Mouse (Mus musculus): ENCODE measurements around the gene Slc45a2.
"Not testable (repeated sequence)": the region's sequence is repeated elsewhere in the genome, so short reads cannot be mapped to it uniquely, and the experiment has no call there.

Slc45a2 gene

DNA sequence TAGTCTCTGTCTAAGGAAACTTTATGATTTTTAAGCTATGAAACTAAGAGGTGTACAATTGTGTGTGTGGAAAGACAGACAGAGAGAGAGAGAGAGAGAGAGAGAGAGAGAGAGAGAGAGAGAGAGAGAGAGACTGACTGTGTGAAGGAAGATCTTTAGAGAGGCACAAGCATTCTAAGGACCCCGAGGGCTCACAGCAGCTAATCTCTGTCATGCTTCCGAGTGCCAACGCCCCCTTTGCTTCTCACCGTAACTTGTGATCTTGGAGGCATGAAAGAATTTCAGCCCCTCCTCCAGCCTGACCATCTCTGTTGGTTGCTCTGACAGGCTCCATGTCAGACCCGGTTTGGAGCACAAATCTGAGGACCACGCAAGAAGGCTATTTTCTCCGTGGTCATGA, at the start of gene Slc45a2:
TSS of gene Slc45a2 (plus strand) at position 301 of the 400 bp plus-strand sequence.
- no peak for DNase-seq (ENCODE audit: extremely low spot score, low spot score)

- peak; percentile 40 for DNase-seq (ENCODE audit: extremely low spot score, low spot score)
These were observed 48.4 kb upstream of the Slc45a2 start, which contains the start of gene C1qtnf3 for GRCm38 (mm10) chr15:10951951-10952759. TSS of gene C1qtnf3 (plus strand) at chr15:10952332.

DNA sequence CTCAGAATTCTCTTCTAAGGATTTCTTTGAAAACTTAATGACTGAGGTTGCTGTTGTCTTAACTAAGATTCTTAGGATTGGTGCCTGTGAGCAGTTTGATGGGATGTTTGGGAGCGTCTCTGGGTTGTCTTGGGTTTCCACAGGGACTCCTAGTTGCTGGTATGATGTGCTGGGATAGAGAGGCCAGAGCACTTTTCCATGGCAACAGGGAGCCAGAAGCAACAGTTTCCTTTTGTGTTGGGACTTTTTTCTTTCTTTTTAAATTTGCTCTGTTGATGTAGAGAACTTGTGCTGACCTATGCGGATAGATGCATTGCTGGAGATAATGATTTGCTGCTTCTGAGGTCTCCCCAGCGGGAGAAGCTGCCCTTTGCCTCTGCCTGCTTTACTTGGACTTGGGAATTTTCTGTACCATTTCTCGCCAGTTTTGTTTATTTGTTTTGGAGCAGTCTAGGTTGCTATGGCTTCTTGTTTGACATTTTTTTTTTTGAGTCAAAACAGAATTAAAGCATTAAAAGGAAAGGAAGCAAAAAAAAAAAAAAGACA, 47.7 kb upstream of the Slc45a2 start:
- peak; percentile 29 for DNase-seq (ENCODE audit: extremely low spot score, low spot score)

GRCm38 (mm10) chr15:10953465-10953864, 47.1 kb upstream of the Slc45a2 start:
- DNase-seq (ENCODE audit: extremely low spot score, low spot score) = no peak

DNA sequence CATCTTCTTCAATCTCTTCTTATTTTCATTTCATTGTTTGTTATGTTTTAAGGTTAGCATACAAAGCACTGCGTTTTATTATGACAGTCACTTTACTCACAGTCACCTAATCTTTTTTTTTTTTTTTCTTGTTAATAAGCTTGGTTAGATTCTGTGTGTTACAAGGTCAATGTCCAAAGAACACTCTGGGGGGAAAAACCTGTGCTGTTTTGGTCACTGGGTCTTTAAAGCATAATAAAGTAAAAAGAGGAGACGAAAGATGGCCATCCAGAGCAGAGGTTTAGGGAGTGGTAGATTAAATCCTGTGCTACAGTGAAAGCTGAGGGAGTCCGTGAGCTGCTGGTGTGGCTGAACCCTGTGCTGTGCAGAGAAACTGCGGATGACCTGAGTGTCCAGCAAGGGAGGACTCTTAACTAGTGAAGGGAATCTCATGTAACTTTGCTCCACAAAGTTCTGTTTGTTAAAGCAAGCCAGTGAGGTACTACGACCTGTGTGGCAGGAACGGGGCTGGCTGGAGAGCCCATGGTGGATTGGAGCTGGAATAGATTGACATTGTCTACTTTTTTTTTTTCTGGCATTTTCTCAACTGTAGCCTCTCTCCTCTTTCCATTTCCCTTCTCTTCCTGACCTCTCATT, 46.0 kb upstream of the Slc45a2 start:
- DNase-seq (ENCODE audit: extremely low spot score, low spot score) = no peak

- DNase-seq (ENCODE audit: extremely low spot score, low spot score) = no peak
These were observed 45.4 kb upstream of the Slc45a2 start for GRCm38 (mm10) chr15:10955156-10955555.

DNA sequence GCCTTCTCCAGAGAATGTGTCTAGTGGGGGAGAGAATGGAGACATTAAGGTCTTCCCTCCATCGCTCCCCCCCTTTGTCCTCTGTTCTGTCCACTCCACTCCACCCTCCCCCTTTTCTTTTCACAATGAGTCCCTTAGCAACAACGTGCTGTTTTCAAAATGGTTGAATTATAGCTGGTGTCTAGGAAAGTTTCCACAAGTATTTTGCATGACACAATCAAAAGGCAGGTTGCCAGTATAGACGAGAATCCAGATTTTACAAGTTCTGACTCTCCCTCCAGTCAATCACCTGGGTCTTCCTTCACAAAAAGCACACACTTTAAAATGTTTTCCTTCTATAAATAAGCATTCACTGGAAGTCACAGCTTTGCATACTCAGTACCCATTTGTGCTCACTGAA, 43.8 kb upstream of the Slc45a2 start:
- DNase-seq (ENCODE audit: extremely low spot score, low spot score) = no peak

GRCm38 (mm10) chr15:10959277-10960026, 41.1 kb upstream of the Slc45a2 start:
- no peak for DNase-seq (ENCODE audit: extremely low spot score, low spot score)

GRCm38 (mm10) chr15:10960267-10960666, 40.3 kb upstream of the Slc45a2 start:
- DNase-seq (ENCODE audit: extremely low spot score, low spot score) = no peak

GRCm38 (mm10) chr15:10962601-10963000, 37.9 kb upstream of the Slc45a2 start:
- no peak for DNase-seq (ENCODE audit: extremely low spot score, low spot score)

DNA sequence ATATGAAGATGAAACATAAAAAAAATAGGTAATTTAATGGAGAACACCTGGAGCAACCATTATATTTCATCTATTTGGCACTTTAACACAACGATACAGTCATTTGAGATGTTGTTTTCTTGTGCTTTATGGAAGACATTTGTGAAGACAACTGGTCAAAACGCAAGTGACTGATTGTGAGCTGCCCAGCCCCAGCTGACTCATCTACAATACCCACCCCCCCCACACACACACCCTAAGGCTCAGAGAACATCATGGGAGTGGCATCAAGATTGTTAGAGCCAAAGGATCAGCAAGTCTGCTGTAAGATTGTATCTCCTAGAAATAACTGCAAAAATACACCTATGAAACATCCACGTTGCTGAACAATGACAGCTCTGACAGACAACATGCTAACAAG, 31.1 kb upstream of the Slc45a2 start:
- no peak for DNase-seq (ENCODE audit: extremely low spot score, low spot score)

- DNase-seq (ENCODE audit: extremely low spot score, low spot score) = no peak
These were observed 29.7 kb upstream of the Slc45a2 start for GRCm38 (mm10) chr15:10970777-10971176.

- DNase-seq (ENCODE audit: extremely low spot score, low spot score) = no peak
These were observed 23.4 kb upstream of the Slc45a2 start for GRCm38 (mm10) chr15:10977151-10977550.

GRCm38 (mm10) chr15:10980712-10981111, 19.8 kb upstream of the Slc45a2 start:
- DNase-seq (ENCODE audit: extremely low spot score, low spot score) = no peak

DNA sequence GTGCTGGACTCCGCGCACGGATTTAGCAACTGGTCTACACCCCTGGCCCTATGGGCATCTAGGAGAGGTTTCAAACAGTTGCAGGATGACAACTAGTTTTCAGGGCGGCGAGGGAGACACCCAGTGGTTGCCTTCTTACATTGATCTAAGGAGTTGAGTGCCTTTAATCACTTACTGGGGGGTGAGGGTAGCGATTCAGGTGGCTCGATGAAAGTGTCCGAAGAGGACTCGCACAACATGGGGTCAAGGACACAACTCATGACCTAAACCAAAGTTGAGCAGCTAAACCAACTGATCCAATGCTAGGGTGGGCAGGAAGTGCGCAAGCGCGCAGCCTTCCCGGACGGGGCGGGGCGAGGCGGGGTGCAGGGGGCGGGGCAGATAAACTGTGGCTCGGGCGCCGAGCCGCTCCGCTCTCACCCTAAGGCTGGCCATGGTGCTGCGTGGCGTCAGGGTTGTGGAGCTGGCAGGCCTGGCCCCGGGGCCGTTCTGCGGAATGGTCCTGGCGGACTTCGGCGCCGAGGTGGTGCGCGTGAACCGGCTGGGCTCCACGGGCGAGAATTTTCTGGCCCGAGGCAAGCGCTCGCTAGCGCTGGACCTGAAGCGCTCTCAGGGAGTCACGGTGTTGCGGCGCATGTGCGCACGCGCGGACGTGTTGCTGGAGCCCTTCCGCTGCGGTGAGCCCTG, 19.0 kb upstream of the Slc45a2 start, which contains the start of gene Amacr:
TSS of gene Amacr (plus strand) at position 380 of the 687 bp plus-strand sequence.
- DNase-seq (ENCODE audit: extremely low spot score, low spot score) = peak; percentile 97

DNA sequence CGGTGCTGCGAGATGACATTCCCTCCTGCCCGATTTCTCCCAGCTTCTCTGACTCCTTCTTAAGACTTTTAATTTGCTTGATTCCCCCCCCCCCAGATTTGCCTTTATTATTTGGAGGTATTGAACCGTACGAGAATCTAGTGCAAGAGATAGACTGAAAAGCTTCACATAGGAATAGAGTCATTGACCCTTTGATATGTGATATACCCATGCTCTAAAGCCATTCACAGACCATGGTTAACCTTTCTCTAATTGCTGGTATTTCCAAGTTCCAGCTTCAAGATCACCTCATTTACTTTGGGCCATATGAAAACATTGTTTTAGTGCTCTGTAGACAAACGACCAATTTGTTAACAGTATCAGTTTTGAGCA, 18.5 kb upstream of the Slc45a2 start:
- DNase-seq (ENCODE audit: extremely low spot score, low spot score) = no peak

DNA sequence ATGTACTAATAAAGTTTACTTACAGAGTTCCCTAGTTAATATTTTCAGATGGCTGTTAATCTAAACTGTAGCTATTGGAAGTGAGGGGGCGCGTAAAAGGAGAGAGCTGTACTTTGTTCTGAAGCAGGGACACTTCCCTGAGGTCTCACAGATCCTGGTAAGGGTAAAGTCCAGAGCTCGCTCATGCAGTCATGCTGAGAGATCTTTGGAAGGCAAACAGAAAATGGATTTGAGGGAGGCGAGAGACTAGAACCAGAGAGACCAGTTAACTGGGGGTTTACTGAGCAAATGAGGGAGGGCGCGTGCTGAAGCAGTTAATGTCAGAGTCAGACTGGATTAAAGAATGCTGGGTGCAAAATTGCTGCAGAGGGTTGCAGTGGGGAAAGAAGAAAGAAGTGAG, 14.8 kb upstream of the Slc45a2 start:
- no peak for DNase-seq (ENCODE audit: extremely low spot score, low spot score)

- DNase-seq (ENCODE audit: extremely low spot score, low spot score) = not testable (repeated sequence)
These were observed 14.0 kb upstream of the Slc45a2 start for GRCm38 (mm10) chr15:10986477-10986876.

DNA sequence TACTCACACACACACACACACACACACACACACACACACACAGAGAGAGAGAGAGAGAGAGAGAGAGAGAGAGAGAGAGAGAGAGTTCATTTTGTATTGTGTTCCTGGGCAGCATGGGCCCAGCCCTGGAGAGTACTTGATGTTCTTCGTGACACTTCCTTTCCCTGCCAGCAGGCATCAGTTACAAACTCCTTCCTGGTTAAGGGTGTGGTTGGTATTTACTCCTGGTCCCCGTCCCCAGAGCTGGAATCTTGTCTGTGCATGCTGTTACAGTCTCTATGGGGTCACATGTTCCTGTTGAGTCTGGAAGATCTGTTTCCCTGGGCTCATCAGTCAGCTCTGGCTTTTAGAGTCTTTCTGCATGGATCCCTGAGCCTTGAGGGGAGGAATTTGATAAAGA, 10.1 kb upstream of the Slc45a2 start:
- no peak for DNase-seq (ENCODE audit: extremely low spot score, low spot score)

DNA sequence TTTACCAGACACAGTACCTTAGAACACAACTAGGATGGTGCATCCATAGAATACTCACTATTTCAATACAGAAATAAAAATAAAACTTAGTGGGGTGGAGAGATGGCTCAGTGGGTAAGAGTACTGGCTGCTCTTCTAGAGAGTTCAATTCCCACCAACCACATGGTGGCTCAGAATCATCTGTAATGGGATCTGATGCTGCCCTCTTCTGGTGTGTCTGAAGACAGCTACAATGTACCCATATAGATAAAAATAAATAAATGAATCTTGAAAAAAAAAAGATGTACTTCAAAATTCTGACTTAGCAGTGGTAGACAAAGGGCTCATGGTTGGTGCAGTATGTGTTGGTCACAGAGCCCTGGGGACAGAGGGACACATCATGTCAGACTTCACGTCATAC, 9.0 kb upstream of the Slc45a2 start:
- DNase-seq (ENCODE audit: extremely low spot score, low spot score) = no peak

DNA sequence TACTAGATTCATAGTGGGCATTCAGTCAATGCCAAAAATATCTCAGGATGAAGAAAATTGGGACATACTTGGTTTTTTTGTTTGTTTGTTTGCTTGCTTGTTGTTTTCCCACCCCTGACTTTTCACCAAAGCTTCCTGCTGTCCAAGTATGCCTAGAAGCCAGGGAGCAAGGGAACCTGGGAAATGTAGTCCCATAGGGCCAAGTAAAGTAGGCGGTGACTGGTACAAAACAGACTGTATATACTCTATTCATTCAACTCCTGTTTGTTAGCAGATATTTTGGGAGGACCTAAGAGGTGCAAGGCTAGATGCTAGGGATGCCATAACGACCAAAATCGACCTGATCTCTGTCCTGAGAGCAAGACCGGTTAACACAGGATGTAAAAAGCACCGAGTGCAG, 689 bp upstream of the Slc45a2 start:
- no peak for DNase-seq (ENCODE audit: extremely low spot score, low spot score)
